Mouse (Mus musculus): Measurements from ENCODE around the gene Ccno.

DNA sequence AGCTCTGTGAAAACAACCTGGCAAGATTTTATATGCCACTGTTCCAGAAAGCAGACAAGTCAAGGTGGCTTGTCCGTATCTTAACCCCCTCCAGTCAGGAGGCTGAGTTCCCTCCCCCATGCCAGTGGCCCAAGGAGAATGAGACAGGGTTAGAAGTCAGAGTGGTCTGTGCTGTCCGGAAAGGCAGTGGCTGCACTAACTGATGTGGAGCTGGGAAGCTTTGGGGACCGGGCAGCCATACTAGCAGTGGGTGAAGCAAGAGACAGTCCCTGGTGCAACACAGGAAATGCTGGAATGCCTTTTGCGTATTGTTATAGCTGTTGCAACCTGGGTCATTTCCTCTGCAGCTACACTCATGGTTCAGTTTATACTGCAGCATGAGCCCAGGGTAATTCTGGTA lies 2.7 kb downstream of the Ccno start:
- no peak for TF ChIP-seq CTCF (IDR thresholded peaks at IDR 0.05; ENCODE audit: insufficient read depth, low read length)
- no peak for TF ChIP-seq POLR2A (IDR thresholded peaks at IDR 0.05; ENCODE audit: borderline replicate concordance, extremely low read depth, low read depth, low read length)

Data from lung, adult 2 months (tissue).